Mouse (Mus musculus) kidney, embryonic 14.5 days (tissue): ENCODE measurements around the gene Nup133. TPM values are rescaled to one million over a fixed set of nuclear protein-coding genes. Genes with fewer than 3 reads are reported as not detected.

ENCODE experiments used
- ATAC-seq: fragments of 200-750 bp; cut with Nextera tagmentation; 2 replicates; pipeline ENCODE4 v1.8.0; 2017; ENCODE audit warnings: moderate number of reproducible peaks, mild to moderate bottlenecking, moderate TSS enrichment, moderate library complexity; ENCODE audit not compliant: low FRiP score, low TSS enrichment
- H3K27ac ChIP-seq: fragments of 300-500 bp; sonication (generic); 2 replicates; pipeline ENCODE4 v1.5.1; 2014; ENCODE audit warnings: low read depth, mild to moderate bottlenecking, low read length, moderate library complexity, mixed read lengths
- H3K27me3 ChIP-seq: fragments of 300-500 bp; sonication (generic); 2 replicates; pipeline ENCODE4 v1.6.1; 2014; ENCODE audit warnings: mild to moderate bottlenecking, low read length; ENCODE audit not compliant: control insufficient read depth, insufficient read depth
- H3K36me3 ChIP-seq: fragments of 300-500 bp; sonication (generic); 2 replicates; pipeline ENCODE4 v1.6.1; 2014; ENCODE audit warnings: low read length, mixed read lengths; ENCODE audit not compliant: control insufficient read depth, insufficient read depth
- H3K4me1 ChIP-seq: fragments of 300-500 bp; sonication (generic); 2 replicates; pipeline ENCODE4 v1.6.1; 2014; ENCODE audit warnings: low read length, mixed read lengths; ENCODE audit not compliant: control insufficient read depth, insufficient read depth
- H3K4me2 ChIP-seq: fragments of 300-500 bp; sonication (generic); replicated peaks from 2 replicates; pipeline ENCODE4 v1.6.1; 2014; ENCODE audit warnings: low read depth, mild to moderate bottlenecking, low read length
- H3K4me3 ChIP-seq: fragments of 300-500 bp; sonication (generic); 2 replicates; pipeline ENCODE4 v1.5.1; 2014; ENCODE audit warnings: mild to moderate bottlenecking, low read length
- H3K9ac ChIP-seq: fragments of 300-500 bp; sonication (generic); 2 replicates; pipeline ENCODE4 v1.6.1; 2014; ENCODE audit warnings: low read depth, mild to moderate bottlenecking, low read length, moderate library complexity
- H3K9me3 ChIP-seq: fragments of 300-500 bp; sonication (generic); 2 replicates; pipeline ENCODE4 v1.6.1; 2016; ENCODE audit warnings: low read length; ENCODE audit not compliant: control insufficient read depth
- WGBS: fragments of 180-500 bp; shearing (Covaris S2); extraction: QIAGEN DNeasy Blood & Tissue Kit; methylation state at CpG from one replicate; pipeline ENCODE4 v1.1.7; 2014; 5-methylcytosine and 5-hydroxymethylcytosine counted together
- polyA plus RNA-seq: library from polyadenylated mRNA; unstranded; fragments of >200 nt; fragmentation: Nextera tagmentation; extraction: Ambion mirVana; gene quantifications from 2 replicates; pipeline ENCODE4 v1.2.1, GENCODE M21; 2014

The Nup133 gene
- 31.8 and 55.0 TPM in 2 replicates for polyA plus RNA-seq

GRCm38 (mm10) chr8:123948942-123949685 is at the start of gene Nup133:
TSS of gene Nup133 (minus strand) at chr8:123949265.
- H3K4me3 ChIP-seq, result peak within 1 kb of the TSS; percentile 58
- peaks cover 3% of the 10 kb centered on the region for H3K4me1 ChIP-seq
- peak within 1 kb of the TSS; percentile 67 for H3K9ac ChIP-seq
- peaks cover 25% of the 10 kb centered on the region for H3K36me3 ChIP-seq
- peak within 1 kb of the TSS; percentile 83 for H3K27ac ChIP-seq
- H3K4me2 ChIP-seq, result peak within 1 kb of the TSS; percentile 84
- H3K9me3 ChIP-seq, result no peaks in the 10 kb centered on the region
- ATAC-seq, result peak; percentile 82
- WGBS, result under 1% methylated on average over 77 of the region's 77 CpGs
- H3K27me3 ChIP-seq, result no peaks in the 10 kb centered on the region

- no peaks in the 10 kb centered on the region for H3K27me3 ChIP-seq
- no peaks in the 10 kb centered on the region for H3K4me1 ChIP-seq
- no peak for ATAC-seq
- no peaks in the 10 kb centered on the region for H3K9me3 ChIP-seq
- no peak overlapping the region for H3K9ac ChIP-seq
- H3K4me3 ChIP-seq, result no peak overlapping the region
- H3K4me2 ChIP-seq, result no peak overlapping the region
- peaks cover 28% of the 10 kb centered on the region for H3K36me3 ChIP-seq
- WGBS, result 80% methylated on average over 3 of the region's 3 CpGs
- no peak overlapping the region for H3K27ac ChIP-seq
Observed at GRCm38 (mm10) chr8:123993997-123994396, 44.9 kb upstream of the Nup133 start.

- ATAC-seq, result no peak
- Histone ChIP-seq H3K36me3 (peaks cover 28% of the 10 kb centered on the region), H3K4me2 (no peak overlapping the region), H3K4me3 (no peak overlapping the region), H3K4me1 (no peaks in the 10 kb centered on the region), H3K27me3 (no peaks in the 10 kb centered on the region), H3K27ac (no peak overlapping the region), H3K9me3 (no peaks in the 10 kb centered on the region), H3K9ac (no peak overlapping the region)
- 87% methylated on average over 5 of the region's 5 CpGs for WGBS
Observed at GRCm38 (mm10) chr8:123993597-123993996, 44.5 kb upstream of the Nup133 start.

GRCm38 (mm10) chr8:123992587-123992986 is 43.5 kb upstream of the Nup133 start:
- H3K4me3 ChIP-seq, result no peak overlapping the region
- no peaks in the 10 kb centered on the region for H3K4me1 ChIP-seq
- no peak overlapping the region for H3K4me2 ChIP-seq
- H3K9me3 ChIP-seq, result no peaks in the 10 kb centered on the region
- peaks cover 20% of the 10 kb centered on the region for H3K36me3 ChIP-seq
- no peaks in the 10 kb centered on the region for H3K27me3 ChIP-seq
- no peak overlapping the region for H3K27ac ChIP-seq
- H3K9ac ChIP-seq, result no peak overlapping the region
- no peak for ATAC-seq
- 88% methylated on average over 8 of the region's 8 CpGs for WGBS

- H3K9ac ChIP-seq, result no peak overlapping the region
- no peaks in the 10 kb centered on the region for H3K27me3 ChIP-seq
- ATAC-seq, result no peak
- H3K27ac ChIP-seq, result no peak overlapping the region
- WGBS, result 84% methylated on average over 13 of the region's 13 CpGs
- no peaks in the 10 kb centered on the region for H3K4me1 ChIP-seq
- no peaks in the 10 kb centered on the region for H3K9me3 ChIP-seq
- H3K36me3 ChIP-seq, result peaks cover 4% of the 10 kb centered on the region; the same call in 1 of the 2 replicates
- no peak overlapping the region for H3K4me3 ChIP-seq
- H3K4me2 ChIP-seq, result no peak overlapping the region
Observed at GRCm38 (mm10) chr8:123990277-123991049, 41.4 kb upstream of the Nup133 start.

GRCm38 (mm10) chr8:123989128-123989527 is 40.1 kb upstream of the Nup133 start:
- no peak overlapping the region for H3K27ac ChIP-seq
- no peaks in the 10 kb centered on the region for H3K27me3 ChIP-seq
- no peaks in the 10 kb centered on the region for H3K4me1 ChIP-seq
- no peak overlapping the region for H3K9ac ChIP-seq
- H3K36me3 ChIP-seq, result no peaks in the 10 kb centered on the region; the same call in 1 of the 2 replicates
- H3K4me2 ChIP-seq, result no peak overlapping the region
- no peak for ATAC-seq
- H3K9me3 ChIP-seq, result no peaks in the 10 kb centered on the region
- no peak overlapping the region for H3K4me3 ChIP-seq
- WGBS, result 72% methylated on average over 7 of the region's 7 CpGs

GRCm38 (mm10) chr8:123988605-123989038 is 39.6 kb upstream of the Nup133 start:
- Histone ChIP-seq H3K4me2 (no peak overlapping the region), H3K36me3 (no peaks in the 10 kb centered on the region; the same call in 1 of the 2 replicates), H3K4me3 (no peak overlapping the region), H3K27ac (no peak overlapping the region), H3K4me1 (no peaks in the 10 kb centered on the region), H3K27me3 (no peaks in the 10 kb centered on the region), H3K9ac (no peak overlapping the region), H3K9me3 (no peaks in the 10 kb centered on the region)
- no peak for ATAC-seq
- 77% methylated on average over 6 of the region's 6 CpGs for WGBS

GRCm38 (mm10) chr8:123982826-123983400 is 33.8 kb upstream of the Nup133 start, which contains the start of gene Abcb10:
TSS of gene Abcb10 (minus strand) at chr8:123983122.
- ATAC-seq, result peak; percentile 96
- WGBS, result 1% methylated on average over 52 of the region's 56 CpGs
- H3K4me1 ChIP-seq, result 0 out of 2 replicates have a peak, but pooled peaks cover 6% of the 10 kb centered on the region
- peak within 1 kb of the TSS; percentile 80 for H3K27ac ChIP-seq
- H3K4me3 ChIP-seq, result peak within 1 kb of the TSS; percentile 85
- no peaks in the 10 kb centered on the region for H3K27me3 ChIP-seq
- H3K4me2 ChIP-seq, result peak within 1 kb of the TSS; percentile 94
- peak within 1 kb of the TSS; percentile 80 for H3K9ac ChIP-seq
- no peaks in the 10 kb centered on the region for H3K9me3 ChIP-seq
- no peaks in the 10 kb centered on the region for H3K36me3 ChIP-seq
